Mouse (Mus musculus): ENCODE data around the gene Col25a1. TPM values are rescaled to one million over a fixed set of nuclear protein-coding genes. Genes with fewer than 3 reads are reported as not detected.

Col25a1 gene
- polyA plus RNA-seq, 1 experiment: 0.01 TPM

DNA sequence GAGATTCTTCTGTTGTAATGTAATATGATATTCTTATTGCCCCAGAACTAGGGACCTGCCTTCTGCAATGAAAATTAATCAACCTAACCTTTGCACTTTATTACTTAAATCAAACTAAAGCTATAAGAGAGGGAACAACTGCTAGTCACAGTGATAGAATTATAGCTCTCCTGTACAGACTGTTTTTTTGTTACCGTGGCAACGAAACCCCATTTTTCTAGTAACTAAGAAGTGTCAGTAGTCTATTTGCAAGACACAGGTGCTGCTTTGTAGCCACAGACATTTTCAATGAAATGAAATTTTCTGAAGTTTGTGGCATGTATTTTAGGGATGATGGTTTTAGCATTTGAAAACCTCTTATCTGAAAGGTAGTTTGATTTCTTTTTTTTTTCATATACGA, 85.3 kb downstream of the Col25a1 start:
- Histone ChIP-seq H3K4me1 (ENCODE audit: control insufficient read depth, insufficient read depth, insufficient read length) (no peaks in the 10 kb centered on the region), H3K4me3 (ENCODE audit: extremely low read depth, insufficient read depth, insufficient read length) (no peak overlapping the region), H3K36me3 (ENCODE audit: control insufficient read depth, insufficient read depth, low read length) (no peaks in the 10 kb centered on the region), H3K27me3 (ENCODE audit: control insufficient read depth, insufficient read depth, low read length) (no peaks in the 10 kb centered on the region), H3K27ac (ENCODE audit: insufficient read depth, low read length) (no peak overlapping the region)
- TF ChIP-seq POLR2A (IDR thresholded peaks at IDR 0.05; ENCODE audit: low read depth, low read length) (no peak), CTCF (IDR thresholded peaks at IDR 0.05; ENCODE audit: extremely low read depth, insufficient read depth, insufficient read length, insufficient replicate concordance) (no peak)
- DNase-seq (ENCODE audit: low read depth in 1 of 2, low spot score in 2 of 2): no peak
- 95% methylated on average over 3 of the region's 3 CpGs for WGBS

DNA sequence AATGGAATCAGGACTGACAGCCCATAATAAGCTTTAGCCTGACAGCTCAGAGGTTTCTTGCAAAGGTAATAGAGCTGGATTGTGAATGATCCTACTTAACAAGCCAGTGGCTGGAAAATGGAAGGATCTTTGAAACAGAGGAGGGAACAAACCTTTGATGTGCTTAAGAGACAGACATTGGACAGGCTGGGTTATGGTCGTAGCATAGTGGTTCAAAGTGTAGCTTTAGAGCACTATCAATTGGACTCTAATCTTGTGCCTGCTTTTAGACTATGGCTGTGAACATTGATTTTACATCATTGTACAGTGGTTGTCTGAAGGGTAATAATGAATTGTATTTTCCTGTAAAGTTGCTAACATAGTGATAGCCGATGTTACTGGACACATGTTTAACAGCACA, 86.4 kb downstream of the Col25a1 start:
- no peaks in the 10 kb centered on the region for H3K27me3 ChIP-seq (ENCODE audit: control insufficient read depth, insufficient read depth, low read length)
- no peak overlapping the region for H3K27ac ChIP-seq (ENCODE audit: insufficient read depth, low read length)
- TF ChIP-seq POLR2A (IDR thresholded peaks at IDR 0.05; ENCODE audit: low read depth, low read length) (no peak), CTCF (IDR thresholded peaks at IDR 0.05; ENCODE audit: extremely low read depth, insufficient read depth, insufficient read length, insufficient replicate concordance) (no peak)
- H3K36me3 ChIP-seq (ENCODE audit: control insufficient read depth, insufficient read depth, low read length): no peaks in the 10 kb centered on the region
- 87% methylated on average over 2 of the region's 2 CpGs for WGBS
- no peaks in the 10 kb centered on the region for H3K4me1 ChIP-seq (ENCODE audit: control insufficient read depth, insufficient read depth, insufficient read length)
- no peak for DNase-seq (ENCODE audit: low read depth in 1 of 2, low spot score in 2 of 2)
- H3K4me3 ChIP-seq (ENCODE audit: extremely low read depth, insufficient read depth, insufficient read length): no peak overlapping the region

DNA sequence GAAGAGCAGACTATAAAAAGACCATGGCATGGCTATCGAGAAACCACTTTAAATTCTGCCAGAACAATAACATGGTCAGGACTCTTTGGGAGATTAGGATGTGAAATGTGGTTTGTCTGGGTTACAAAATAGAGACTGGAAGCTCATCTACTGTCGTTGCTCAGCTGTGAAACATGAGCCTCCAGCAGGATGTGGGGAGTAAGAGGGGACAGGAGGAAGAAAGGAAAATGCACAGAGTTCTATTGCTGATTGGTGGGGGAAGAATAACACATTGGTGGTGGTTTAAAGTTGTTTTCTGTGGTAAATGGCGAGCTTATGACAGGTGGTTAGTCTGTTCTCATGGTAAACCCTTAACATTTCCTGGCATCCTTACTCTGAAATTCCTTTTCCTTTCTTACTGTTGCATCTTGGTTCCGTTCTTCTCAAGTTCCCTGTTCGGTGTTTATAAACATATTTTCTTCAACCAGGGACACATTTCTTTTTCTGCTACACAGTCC, 87.0 kb downstream of the Col25a1 start:
- Histone ChIP-seq H3K27ac (ENCODE audit: insufficient read depth, low read length) (no peak overlapping the region), H3K27me3 (ENCODE audit: control insufficient read depth, insufficient read depth, low read length) (no peaks in the 10 kb centered on the region), H3K4me3 (ENCODE audit: extremely low read depth, insufficient read depth, insufficient read length) (no peak overlapping the region), H3K4me1 (ENCODE audit: control insufficient read depth, insufficient read depth, insufficient read length) (no peaks in the 10 kb centered on the region), H3K36me3 (ENCODE audit: control insufficient read depth, insufficient read depth, low read length) (no peaks in the 10 kb centered on the region)
- no peak for TF ChIP-seq CTCF (IDR thresholded peaks at IDR 0.05; ENCODE audit: extremely low read depth, insufficient read depth, insufficient read length, insufficient replicate concordance)
- no peak for DNase-seq (ENCODE audit: low read depth in 1 of 2, low spot score in 2 of 2)
- WGBS: 37% methylated on average over 5 of the region's 5 CpGs

DNA sequence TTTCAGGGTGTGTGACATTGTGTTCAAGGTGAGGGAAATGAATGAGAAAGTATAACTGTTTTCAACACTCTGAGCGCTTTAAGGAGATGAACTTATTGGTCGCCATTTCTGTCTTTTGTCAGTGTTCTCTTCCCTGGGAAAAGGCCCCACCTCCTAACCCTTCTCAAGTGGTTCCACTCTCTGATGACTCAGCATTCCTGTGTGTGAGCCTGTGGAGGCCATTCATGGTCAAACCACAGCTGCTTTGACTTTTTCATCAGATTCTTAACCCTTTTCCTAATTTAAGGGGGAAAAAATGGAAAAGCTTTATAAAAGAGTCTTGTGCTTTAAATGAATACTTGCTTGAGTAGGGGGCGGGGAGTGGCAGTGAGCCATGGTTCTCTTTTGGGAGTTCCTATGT, 89.5 kb downstream of the Col25a1 start:
- no peak overlapping the region for H3K4me3 ChIP-seq (ENCODE audit: extremely low read depth, insufficient read depth, insufficient read length)
- WGBS: 95% methylated on average over 3 of the region's 3 CpGs

DNA sequence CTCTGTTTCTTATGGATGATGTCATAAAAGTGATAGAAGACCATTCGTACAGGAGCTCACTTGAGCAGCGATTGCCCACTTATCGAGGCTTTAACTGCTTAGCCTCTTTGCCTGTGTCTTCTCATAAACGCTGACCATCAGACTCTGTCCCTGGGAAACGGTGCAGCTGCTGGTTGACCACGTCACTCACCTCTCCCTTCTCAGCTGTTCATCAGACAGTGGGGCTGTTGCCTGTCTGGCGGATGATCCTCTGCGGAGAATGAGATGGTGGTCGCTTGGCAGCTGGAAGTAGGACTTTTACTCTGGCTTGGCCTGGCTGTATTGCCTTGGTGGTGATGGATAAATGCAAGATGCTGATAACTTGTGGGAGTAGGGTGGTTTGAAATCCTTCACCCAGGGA, 96.9 kb downstream of the Col25a1 start:
- Histone ChIP-seq H3K27me3 (ENCODE audit: control insufficient read depth, insufficient read depth, low read length) (no peaks in the 10 kb centered on the region), H3K36me3 (ENCODE audit: control insufficient read depth, insufficient read depth, low read length) (no peaks in the 10 kb centered on the region), H3K4me3 (ENCODE audit: extremely low read depth, insufficient read depth, insufficient read length) (no peak overlapping the region), H3K4me1 (ENCODE audit: control insufficient read depth, insufficient read depth, insufficient read length) (no peaks in the 10 kb centered on the region), H3K27ac (ENCODE audit: insufficient read depth, low read length) (no peak overlapping the region)
- TF ChIP-seq CTCF (IDR thresholded peaks at IDR 0.05; ENCODE audit: extremely low read depth, insufficient read depth, insufficient read length, insufficient replicate concordance) (no peak), POLR2A (IDR thresholded peaks at IDR 0.05; ENCODE audit: low read depth, low read length) (no peak)
- WGBS: 93% methylated on average over 9 of the region's 9 CpGs
- no peak for DNase-seq (ENCODE audit: low read depth in 1 of 2, low spot score in 2 of 2)

More for the DNA sequence above, 89.5 kb downstream of the Col25a1 start:
- no peak overlapping the region for H3K27ac ChIP-seq (ENCODE audit: insufficient read depth, low read length)
- no peaks in the 10 kb centered on the region for H3K36me3 ChIP-seq (ENCODE audit: control insufficient read depth, insufficient read depth, low read length)
- no peaks in the 10 kb centered on the region for H3K4me1 ChIP-seq (ENCODE audit: control insufficient read depth, insufficient read depth, insufficient read length)
- no peaks in the 10 kb centered on the region for H3K27me3 ChIP-seq (ENCODE audit: control insufficient read depth, insufficient read depth, low read length)
- no peak for DNase-seq (ENCODE audit: low read depth in 1 of 2, low spot score in 2 of 2)
- TF ChIP-seq CTCF (IDR thresholded peaks at IDR 0.05; ENCODE audit: extremely low read depth, insufficient read depth, insufficient read length, insufficient replicate concordance) (no peak), POLR2A (IDR thresholded peaks at IDR 0.05; ENCODE audit: low read depth, low read length) (no peak)

DNA sequence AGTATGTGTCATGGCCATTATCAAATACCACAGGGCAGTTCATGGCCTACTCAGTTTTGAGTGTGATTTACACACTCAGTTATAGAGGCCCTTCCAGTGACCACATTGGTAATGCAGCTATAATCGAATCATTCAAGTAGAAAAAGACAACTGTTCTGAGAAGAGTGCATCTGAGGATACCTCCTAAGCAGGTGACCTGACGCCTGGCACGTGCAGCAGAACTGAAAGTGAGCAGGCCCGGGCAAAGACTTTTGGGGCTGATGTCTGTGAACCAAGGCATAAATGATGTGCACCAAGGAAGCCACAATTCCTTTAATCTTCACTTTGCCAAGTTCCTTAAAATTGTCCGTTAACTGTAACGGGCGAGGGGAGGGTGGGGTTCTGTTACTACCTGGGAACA, 101.6 kb downstream of the Col25a1 start:
- H3K36me3 ChIP-seq (ENCODE audit: control insufficient read depth, insufficient read depth, low read length): no peaks in the 10 kb centered on the region
- 89% methylated on average over 7 of the region's 7 CpGs for WGBS
- H3K27ac ChIP-seq (ENCODE audit: insufficient read depth, low read length): no peak overlapping the region
- H3K27me3 ChIP-seq (ENCODE audit: control insufficient read depth, insufficient read depth, low read length): no peaks in the 10 kb centered on the region
- no peak for TF ChIP-seq POLR2A (IDR thresholded peaks at IDR 0.05; ENCODE audit: low read depth, low read length)
- no peak for TF ChIP-seq CTCF (IDR thresholded peaks at IDR 0.05; ENCODE audit: extremely low read depth, insufficient read depth, insufficient read length, insufficient replicate concordance)
- no peak overlapping the region for H3K4me3 ChIP-seq (ENCODE audit: extremely low read depth, insufficient read depth, insufficient read length)
- H3K4me1 ChIP-seq (ENCODE audit: control insufficient read depth, insufficient read depth, insufficient read length): no peaks in the 10 kb centered on the region
- DNase-seq (ENCODE audit: low read depth in 1 of 2, low spot score in 2 of 2): no peak

DNA sequence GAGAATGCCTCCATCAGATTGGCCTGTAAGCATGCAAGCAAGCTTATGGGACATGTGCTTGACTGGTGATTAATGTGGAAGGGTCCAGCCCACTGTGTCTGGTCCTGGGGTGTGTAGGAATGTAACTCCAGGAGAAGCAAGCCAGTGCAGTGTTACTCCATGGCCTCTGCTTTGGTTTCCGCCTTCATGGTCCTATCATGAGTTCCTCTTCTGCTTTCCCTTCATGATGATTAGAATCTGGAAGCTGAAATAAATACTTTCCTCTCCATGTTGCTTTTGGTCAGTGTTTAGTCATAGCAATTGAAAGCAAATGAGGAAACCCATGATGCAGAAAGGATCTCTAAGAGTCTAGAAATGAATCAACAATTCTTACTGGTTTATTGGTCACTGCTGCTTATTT, 103.9 kb downstream of the Col25a1 start:
- H3K27me3 ChIP-seq (ENCODE audit: control insufficient read depth, insufficient read depth, low read length): no peaks in the 10 kb centered on the region
- H3K4me1 ChIP-seq (ENCODE audit: control insufficient read depth, insufficient read depth, insufficient read length): no peaks in the 10 kb centered on the region
- no peak for DNase-seq (ENCODE audit: low read depth in 1 of 2, low spot score in 2 of 2)
- H3K36me3 ChIP-seq (ENCODE audit: control insufficient read depth, insufficient read depth, low read length): no peaks in the 10 kb centered on the region
- no peak overlapping the region for H3K4me3 ChIP-seq (ENCODE audit: extremely low read depth, insufficient read depth, insufficient read length)
- no peak for TF ChIP-seq CTCF (IDR thresholded peaks at IDR 0.05; ENCODE audit: extremely low read depth, insufficient read depth, insufficient read length, insufficient replicate concordance)
- no peak for TF ChIP-seq POLR2A (IDR thresholded peaks at IDR 0.05; ENCODE audit: low read depth, low read length)
- no peak overlapping the region for H3K27ac ChIP-seq (ENCODE audit: insufficient read depth, low read length)
- 92% methylated on average over 1 of the region's 1 CpGs for WGBS

All from spleen, adult 2 months (tissue).